Mouse (Mus musculus) forebrain, embryonic 13.5 days (tissue): Measurements from ENCODE around the gene Olfr370. TPM values are rescaled to one million over a fixed set of nuclear protein-coding genes. Genes with fewer than 3 reads are reported as not detected.
"Not testable (repeated sequence)": the region's sequence is repeated elsewhere in the genome, so short reads cannot be mapped to it uniquely, and the experiment has no call there.

Experiments
- ATAC-seq: fragments of 200-750 bp; cut with Nextera tagmentation; 2 replicates; pipeline ENCODE4 v1.8.0; 2017
- H3K27ac ChIP-seq: fragments of 300-500 bp; sonication (generic); 2 replicates; pipeline ENCODE4 v1.5.1; 2015; ENCODE audit warnings: inconsistent platforms, mild to moderate bottlenecking, moderate library complexity
- H3K27me3 ChIP-seq: fragments of 300-500 bp; sonication (generic); 2 replicates; pipeline ENCODE4 v1.6.1; 2015; ENCODE audit warnings: mild to moderate bottlenecking, inconsistent platforms
- H3K36me3 ChIP-seq: fragments of 300-500 bp; sonication (generic); 2 replicates; pipeline ENCODE4 v1.6.1; 2015; ENCODE audit warnings: mild to moderate bottlenecking, inconsistent platforms; ENCODE audit not compliant: poor library complexity, severe bottlenecking
- H3K4me1 ChIP-seq: fragments of 300-500 bp; sonication (generic); 2 replicates; pipeline ENCODE4 v1.6.1; 2015; ENCODE audit warnings: inconsistent platforms
- H3K4me2 ChIP-seq: fragments of 300-500 bp; sonication (generic); 2 replicates; pipeline ENCODE4 v1.6.1; 2015; ENCODE audit warnings: inconsistent platforms, mild to moderate bottlenecking, moderate library complexity
- H3K4me3 ChIP-seq: fragments of 300-500 bp; sonication (generic); 2 replicates; pipeline ENCODE4 v1.5.1; 2015; ENCODE audit warnings: mild to moderate bottlenecking, inconsistent platforms
- H3K9ac ChIP-seq: fragments of 300-500 bp; sonication (generic); 2 replicates; pipeline ENCODE4 v1.6.1; 2015; ENCODE audit warnings: mild to moderate bottlenecking, inconsistent platforms
- H3K9me3 ChIP-seq: fragments of 300-500 bp; sonication (generic); replicated peaks from 2 replicates; pipeline ENCODE4 v1.6.1; 2016; ENCODE audit warnings: inconsistent platforms
- WGBS: fragments of 180-500 bp; shearing (Covaris S2); methylation state at CpG from one replicate; pipeline ENCODE4 v1.1.7; 2015; 5-methylcytosine and 5-hydroxymethylcytosine counted together
- polyA plus RNA-seq: library from polyadenylated mRNA; unstranded; fragments of >200 nt; fragmentation: Nextera tagmentation; extraction: Ambion mirVana; gene quantifications from 2 replicates; pipeline ENCODE4 v1.2.1, GENCODE M21; 2015

The Olfr370 gene
- polyA plus RNA-seq, 1 experiment from 2014 or later, result not detected

- WGBS, result 80% methylated on average over 5 of the region's 5 CpGs
- H3K27me3 ChIP-seq, result no peaks in the 10 kb centered on the region
- peaks cover 50% of the 10 kb centered on the region for H3K36me3 ChIP-seq
- no peaks in the 10 kb centered on the region for H3K9me3 ChIP-seq
- ATAC-seq, result no peak
- H3K4me2 ChIP-seq, result no peak overlapping the region
- H3K4me3 ChIP-seq, result no peak overlapping the region
- H3K9ac ChIP-seq, result no peak overlapping the region
- H3K4me1 ChIP-seq, result peaks cover 19% of the 10 kb centered on the region
- no peak overlapping the region for H3K27ac ChIP-seq
These were observed 33.2 kb downstream of the Olfr370 start for GRCm38 (mm10) chr8:83568755-83569154.

DNA sequence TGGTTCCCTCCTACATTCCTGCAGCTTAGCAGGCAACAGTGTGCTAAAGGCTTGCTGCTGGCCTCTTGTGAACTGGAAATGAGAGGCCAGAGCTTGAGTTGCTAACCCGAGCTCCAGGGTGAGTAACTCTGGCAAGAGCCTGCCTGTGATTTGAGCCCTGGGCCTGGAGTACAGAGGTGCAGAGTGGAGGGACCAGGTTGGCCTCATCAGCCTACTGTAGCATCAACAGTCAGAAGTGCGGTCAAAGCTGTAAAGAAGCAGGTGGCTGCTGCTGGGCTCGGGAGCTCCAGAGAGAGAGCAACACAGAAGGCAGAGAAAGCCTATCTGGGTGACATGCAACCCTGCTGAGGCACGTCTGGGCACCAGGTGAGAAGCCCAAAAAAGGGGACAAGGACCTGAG lies 33.6 kb downstream of the Olfr370 start:
- Histone ChIP-seq H3K27me3 (no peaks in the 10 kb centered on the region), H3K9me3 (no peaks in the 10 kb centered on the region), H3K4me1 (peaks cover 19% of the 10 kb centered on the region), H3K27ac (no peak overlapping the region), H3K36me3 (peaks cover 54% of the 10 kb centered on the region), H3K9ac (no peak overlapping the region), H3K4me2 (no peak overlapping the region), H3K4me3 (no peak overlapping the region)
- no peak for ATAC-seq
- WGBS, result 86% methylated on average over 4 of the region's 4 CpGs

- Histone ChIP-seq H3K9ac (no peak overlapping the region), H3K27ac (no peak overlapping the region), H3K36me3 (peaks cover 58% of the 10 kb centered on the region), H3K4me2 (no peak overlapping the region), H3K9me3 (no peaks in the 10 kb centered on the region), H3K4me1 (peaks cover 22% of the 10 kb centered on the region), H3K27me3 (no peaks in the 10 kb centered on the region), H3K4me3 (no peak overlapping the region)
- no peak for ATAC-seq
- 90% methylated on average over 15 of the region's 15 CpGs for WGBS
These were observed 34.9 kb downstream of the Olfr370 start for GRCm38 (mm10) chr8:83570272-83571000.

DNA sequence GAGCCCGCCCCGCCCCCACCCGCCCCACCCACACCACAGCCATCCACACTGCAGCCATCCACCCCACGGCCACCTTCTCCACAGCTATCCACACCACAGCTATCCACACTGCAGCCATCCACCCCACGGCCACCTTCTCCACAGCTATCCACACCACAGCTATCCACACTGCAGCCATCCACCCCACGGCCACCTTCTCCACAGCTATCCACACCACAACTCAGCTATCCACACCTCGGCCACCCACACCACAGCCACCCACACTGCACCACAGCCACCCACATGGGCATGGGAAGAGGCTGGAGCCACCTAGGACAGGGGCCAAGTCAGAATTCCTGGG lies 35.4 kb downstream of the Olfr370 start:
- H3K27ac ChIP-seq, H3K9ac ChIP-seq, ATAC-seq, H3K27me3 ChIP-seq, H3K4me2 ChIP-seq, H3K4me3 ChIP-seq, H3K9me3 ChIP-seq: not testable (repeated sequence)
- 99% methylated on average over 6 of the region's 7 CpGs for WGBS
- Histone ChIP-seq H3K4me1 (peaks cover 28% of the 10 kb centered on the region), H3K36me3 (peaks cover 61% of the 10 kb centered on the region)

DNA sequence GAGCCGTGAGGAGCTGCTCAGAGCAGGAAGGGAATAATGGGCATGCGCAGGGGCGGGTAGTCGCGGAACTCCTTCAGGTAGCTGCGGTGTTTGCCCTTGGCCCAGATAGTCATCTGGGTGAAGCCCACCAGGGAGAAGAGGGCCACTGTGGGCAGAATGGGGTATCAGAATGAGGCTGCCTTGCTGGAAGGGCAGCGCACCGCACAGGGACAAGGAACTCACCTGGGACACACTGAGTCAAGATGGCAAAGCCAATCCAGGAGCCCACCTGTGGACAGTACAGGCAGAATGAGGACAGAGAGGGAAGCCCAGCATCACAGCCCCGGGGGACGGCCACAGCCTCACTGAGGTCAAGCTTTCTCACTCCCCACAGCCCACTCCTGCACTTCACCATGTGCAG lies 36.2 kb downstream of the Olfr370 start:
- Histone ChIP-seq H3K4me2 (no peak overlapping the region), H3K27me3 (no peaks in the 10 kb centered on the region), H3K9me3 (no peaks in the 10 kb centered on the region), H3K36me3 (peaks cover 64% of the 10 kb centered on the region), H3K4me3 (no peak overlapping the region), H3K9ac (no peak overlapping the region), H3K4me1 (peaks cover 35% of the 10 kb centered on the region), H3K27ac (no peak overlapping the region)
- no peak for ATAC-seq
- WGBS, result 94% methylated on average over 10 of the region's 10 CpGs

- no peak overlapping the region for H3K4me3 ChIP-seq
- H3K4me2 ChIP-seq, result no peak overlapping the region
- H3K27me3 ChIP-seq, result no peaks in the 10 kb centered on the region
- 92% methylated on average over 5 of the region's 5 CpGs for WGBS
- ATAC-seq, result no peak
- H3K9ac ChIP-seq, result no peak overlapping the region
- peaks cover 64% of the 10 kb centered on the region for H3K36me3 ChIP-seq
- no peak overlapping the region for H3K27ac ChIP-seq
- no peaks in the 10 kb centered on the region for H3K9me3 ChIP-seq
- peaks cover 37% of the 10 kb centered on the region for H3K4me1 ChIP-seq
These were observed 36.7 kb downstream of the Olfr370 start for GRCm38 (mm10) chr8:83572246-83572812.

DNA sequence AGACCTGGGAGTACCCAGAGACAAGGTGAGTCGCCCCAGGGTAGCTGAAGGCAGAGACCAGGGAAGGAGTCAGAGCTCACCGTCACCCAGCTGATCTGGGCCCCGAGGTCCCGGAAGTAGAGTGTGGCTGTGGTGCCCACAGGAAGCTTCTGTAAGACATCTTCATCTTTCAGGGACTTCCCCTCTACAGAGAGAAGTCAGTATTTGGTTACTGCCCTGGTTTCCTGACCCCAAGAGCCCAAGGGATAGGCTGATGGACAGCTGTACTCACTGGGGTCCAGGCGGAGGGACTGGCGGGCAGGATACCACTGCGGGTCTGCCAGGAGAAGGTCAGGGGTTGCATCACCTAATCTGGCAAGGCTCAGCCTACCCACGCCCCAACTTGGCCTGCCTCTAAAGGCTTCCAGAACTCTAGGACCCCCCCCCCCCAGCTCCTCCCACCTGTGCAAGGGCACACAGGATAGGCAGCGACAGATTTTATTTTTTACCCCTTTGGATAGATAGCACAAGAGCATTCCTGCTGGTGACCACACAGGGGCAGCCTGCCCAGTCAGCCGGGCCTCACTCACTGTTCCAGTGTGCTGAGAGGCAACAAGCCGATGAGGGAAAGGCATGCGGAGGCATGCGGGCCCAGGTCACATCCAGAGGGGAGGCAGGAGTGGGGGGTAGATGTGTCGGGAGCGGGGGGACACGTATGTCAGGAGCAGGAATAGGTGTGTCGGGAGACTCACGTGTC lies 37.7 kb downstream of the Olfr370 start:
- Histone ChIP-seq H3K9me3 (no peaks in the 10 kb centered on the region), H3K27ac (no peak overlapping the region), H3K4me1 (peaks cover 34% of the 10 kb centered on the region), H3K4me3 (no peak overlapping the region), H3K27me3 (no peaks in the 10 kb centered on the region), H3K4me2 (no peak overlapping the region), H3K36me3 (peaks cover 64% of the 10 kb centered on the region), H3K9ac (no peak overlapping the region)
- WGBS, result 87% methylated on average over 18 of the region's 18 CpGs
- 0 out of 2 replicates have a peak, but pooled peaks have one; percentile 6 for ATAC-seq

DNA sequence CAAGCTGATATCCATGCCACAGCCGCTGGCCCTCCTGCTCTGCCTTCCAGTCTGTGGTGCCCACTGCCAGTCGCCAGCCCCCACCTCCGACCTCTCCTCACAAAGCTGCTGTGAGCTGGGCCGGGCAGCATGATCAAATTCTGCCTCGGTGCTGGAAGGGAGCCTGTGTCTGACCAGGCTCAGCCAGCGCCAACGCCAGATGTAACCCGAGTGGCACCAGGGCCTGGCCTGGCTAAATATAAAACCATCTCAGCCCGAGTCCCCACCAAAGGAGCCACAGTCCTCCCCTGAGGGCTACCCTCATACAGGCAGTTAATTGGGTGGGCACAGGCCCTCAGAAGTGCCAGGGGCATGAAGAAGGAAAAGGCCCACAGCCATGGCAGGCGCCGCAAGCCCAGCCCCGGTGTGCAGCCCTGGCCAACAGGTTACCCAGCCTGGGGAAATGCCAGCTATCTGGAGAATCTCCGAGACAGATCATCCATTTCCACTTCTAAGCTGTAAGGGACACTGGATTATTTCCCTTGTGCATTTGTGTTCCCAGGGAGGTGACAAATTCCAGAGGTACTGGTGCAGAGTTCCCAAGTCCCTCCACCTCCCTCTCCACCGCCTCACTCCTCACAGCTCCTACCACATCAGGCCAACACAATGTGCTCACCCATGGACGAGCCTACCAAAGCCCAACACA lies 39.2 kb downstream of the Olfr370 start:
- 85% methylated on average over 15 of the region's 15 CpGs for WGBS
- Histone ChIP-seq H3K9me3 (no peaks in the 10 kb centered on the region), H3K27ac (no peak overlapping the region), H3K27me3 (no peaks in the 10 kb centered on the region), H3K4me3 (no peak overlapping the region), H3K36me3 (peaks cover 54% of the 10 kb centered on the region), H3K9ac (no peak overlapping the region), H3K4me2 (no peak overlapping the region), H3K4me1 (peaks cover 43% of the 10 kb centered on the region)
- ATAC-seq, result no peak

DNA sequence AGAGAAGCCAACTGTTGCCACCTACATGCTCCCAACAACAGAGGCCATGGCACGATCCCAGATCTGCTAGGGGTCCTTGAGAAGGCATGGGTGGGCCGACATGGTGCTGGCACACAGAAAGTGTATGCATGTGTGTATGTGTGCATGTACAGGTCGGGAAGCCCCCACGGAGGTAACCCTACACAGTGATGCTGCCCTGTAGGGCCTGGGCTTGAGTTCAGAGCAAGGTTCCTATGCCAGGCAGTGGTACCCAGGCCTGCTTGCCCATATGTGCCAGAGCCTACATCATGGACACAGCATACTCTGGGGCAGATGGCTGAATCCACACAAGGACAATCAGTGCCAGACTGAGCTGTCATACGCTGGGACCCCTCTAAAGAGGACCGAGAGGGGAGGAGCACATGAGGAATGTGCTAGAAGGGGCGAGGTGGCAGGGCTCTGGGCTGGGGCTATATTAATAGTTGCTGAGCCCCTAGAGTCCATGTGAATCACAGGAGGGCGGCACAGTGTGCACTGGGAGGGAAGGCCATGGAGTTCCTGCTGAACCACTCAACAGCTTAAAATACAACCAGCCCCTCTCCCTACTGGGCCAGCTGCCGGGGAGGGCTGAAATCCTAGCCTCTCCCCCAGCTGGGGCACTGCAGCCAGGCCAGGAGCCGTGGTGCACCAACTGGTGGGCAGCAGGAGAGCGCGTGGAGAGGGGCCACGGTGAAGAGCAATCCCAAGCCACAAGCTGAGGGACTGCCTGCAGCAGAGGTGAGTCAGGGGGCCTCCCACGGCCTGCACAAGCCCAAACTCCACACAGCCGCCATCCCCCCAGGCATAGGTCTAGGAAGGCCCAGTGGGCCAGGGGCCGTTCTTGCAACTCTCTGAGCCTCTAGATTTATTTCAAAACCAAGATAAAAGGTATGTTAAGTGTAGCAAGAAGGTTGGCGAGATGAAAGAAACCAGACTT lies 40.3 kb downstream of the Olfr370 start:
- Histone ChIP-seq H3K36me3 (peaks cover 43% of the 10 kb centered on the region), H3K4me1 (peaks cover 45% of the 10 kb centered on the region), H3K4me2 (no peak overlapping the region), H3K27me3 (no peaks in the 10 kb centered on the region), H3K4me3 (no peak overlapping the region), H3K9ac (0 out of 2 replicates have a peak overlapping the region, but pooled peaks have one; percentile 27), H3K27ac (no peak overlapping the region), H3K9me3 (no peaks in the 10 kb centered on the region)
- 82% methylated on average over 17 of the region's 17 CpGs for WGBS
- ATAC-seq, result peak; percentile 9; the same call in 1 of the 2 replicates

- no peak overlapping the region for H3K9ac ChIP-seq
- H3K9me3 ChIP-seq, result no peaks in the 10 kb centered on the region
- no peak overlapping the region for H3K4me2 ChIP-seq
- H3K4me3 ChIP-seq, result no peak overlapping the region
- H3K27me3 ChIP-seq, result no peaks in the 10 kb centered on the region
- no peak overlapping the region for H3K27ac ChIP-seq
- ATAC-seq, result no peak
- 81% methylated on average over 4 of the region's 4 CpGs for WGBS
- peaks cover 47% of the 10 kb centered on the region for H3K4me1 ChIP-seq
- peaks cover 36% of the 10 kb centered on the region for H3K36me3 ChIP-seq
These were observed 40.9 kb downstream of the Olfr370 start for GRCm38 (mm10) chr8:83576516-83576895.

DNA sequence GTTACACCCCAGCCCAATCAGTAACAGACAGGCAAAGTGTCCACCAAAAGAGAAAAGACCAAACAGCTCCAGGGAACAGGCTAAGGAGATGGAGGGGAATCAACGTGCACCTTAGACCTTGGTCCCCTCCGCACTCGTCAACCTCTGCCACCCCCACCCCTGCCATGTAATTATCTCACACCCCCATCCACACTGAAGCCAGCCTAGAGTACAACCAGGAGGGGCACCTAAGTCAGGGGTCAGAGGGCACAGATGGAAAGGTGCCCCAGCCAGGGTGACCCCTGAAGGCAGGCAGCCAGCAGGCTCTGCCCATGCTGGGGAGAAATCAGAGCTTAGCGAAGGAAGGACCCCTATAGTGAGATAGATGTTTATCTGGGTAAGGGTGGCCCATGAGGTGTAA lies 41.3 kb downstream of the Olfr370 start:
- Histone ChIP-seq H3K4me2 (no peak overlapping the region), H3K4me3 (no peak overlapping the region), H3K27me3 (no peaks in the 10 kb centered on the region), H3K9me3 (no peaks in the 10 kb centered on the region), H3K27ac (no peak overlapping the region), H3K36me3 (peaks cover 32% of the 10 kb centered on the region), H3K9ac (no peak overlapping the region), H3K4me1 (peaks cover 51% of the 10 kb centered on the region)
- no peak for ATAC-seq
- WGBS, result 83% methylated on average over 4 of the region's 4 CpGs
